Mouse (Mus musculus) heart, adult 2 months (tissue): ENCODE measurements around the gene Gm17657.

ENCODE experiments used
- CTCF ChIP-seq: fragments of 200-600 bp; IDR thresholded peaks from 2 replicates; pipeline ENCODE4 v1.8.1; 2022; ENCODE audit warnings: antibody characterized with exemption, mild to moderate bottlenecking, moderate library complexity
- EP300 ChIP-seq: fragments of 200-500 bp; IDR thresholded peaks from 2 replicates; pipeline ENCODE4 v1.6.1; 2011; ENCODE audit warnings: low read depth, low read length, control low read depth; ENCODE audit not compliant: insufficient read depth
- POLR2A ChIP-seq: fragments of 200-500 bp; IDR thresholded peaks from 2 replicates; pipeline ENCODE4 v1.6.1; 2011; ENCODE audit warnings: mild to moderate bottlenecking, low read depth, low read length, control low read depth; ENCODE audit not compliant: insufficient read depth

DNA sequence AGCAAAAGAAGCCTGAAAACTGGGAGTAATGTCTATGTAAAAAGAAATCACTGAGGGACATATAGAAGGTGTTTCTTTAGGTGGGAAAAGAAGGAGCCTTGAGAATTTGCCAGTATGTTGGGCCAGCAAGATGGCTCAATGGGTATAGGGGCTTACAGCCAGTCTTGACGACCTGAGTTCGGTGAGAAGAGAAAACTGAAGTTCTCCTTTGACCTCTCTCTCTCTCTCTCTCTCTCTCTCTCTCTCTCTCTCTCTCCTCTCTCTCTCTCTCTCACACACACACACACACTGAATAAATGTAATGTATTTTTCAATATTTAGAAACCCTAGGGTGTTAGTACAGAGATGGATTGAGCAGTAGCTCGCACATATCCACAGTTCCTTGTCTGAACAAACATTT lies 944 bp downstream of the Gm17657 start:
- TF ChIP-seq POLR2A: no peak
- no peak for TF ChIP-seq CTCF
- no peak for TF ChIP-seq EP300
